Mouse (Mus musculus) R1 (cell line): Measurements from ENCODE around the gene Atad3a.

Experiments
- DNase-seq: peaks from one replicate; pipeline ENCODE4 v3.0.0-alpha.2; 2018; ENCODE audit warnings: low read depth, low spot score

The Atad3a gene

GRCm38 (mm10) chr4:155739152-155739551 is 21.7 kb downstream of the Atad3a start:
- DNase-seq = no peak

GRCm38 (mm10) chr4:155738262-155738661 is 22.6 kb downstream of the Atad3a start:
- DNase-seq = no peak

- no peak for DNase-seq
Observed at GRCm38 (mm10) chr4:155736421-155736820, 24.5 kb downstream of the Atad3a start.

- DNase-seq = peak; percentile 70
Observed at GRCm38 (mm10) chr4:155735788-155736187, 25.1 kb downstream of the Atad3a start.

GRCm38 (mm10) chr4:155734951-155735702 is 25.8 kb downstream of the Atad3a start:
- DNase-seq = no peak

GRCm38 (mm10) chr4:155734350-155734941 is 26.4 kb downstream of the Atad3a start, which contains the start of gene Tmem240:
Gene Tmem240, plus strand, starts transcription at chr4:155734800.
- peak; percentile 95 for DNase-seq

- DNase-seq = no peak
Observed at GRCm38 (mm10) chr4:155733267-155733666, 27.6 kb downstream of the Atad3a start.

- DNase-seq = no peak
Observed at GRCm38 (mm10) chr4:155727993-155728392, 32.9 kb downstream of the Atad3a start.

GRCm38 (mm10) chr4:155721668-155722083 is 39.2 kb downstream of the Atad3a start:
- DNase-seq = peak; percentile 63

GRCm38 (mm10) chr4:155710521-155711252 is 50.2 kb downstream of the Atad3a start:
- peak; percentile 36 for DNase-seq

- DNase-seq = no peak
Observed at GRCm38 (mm10) chr4:155708988-155709387, 51.9 kb downstream of the Atad3a start.

GRCm38 (mm10) chr4:155708582-155708981 is 52.3 kb downstream of the Atad3a start:
- DNase-seq = no peak

GRCm38 (mm10) chr4:155705592-155705929 is 55.3 kb downstream of the Atad3a start:
- DNase-seq = peak; percentile 65

GRCm38 (mm10) chr4:155704721-155705591 is 55.9 kb downstream of the Atad3a start, which contains the start of gene Ssu72:
Gene Ssu72, plus strand, starts transcription at chr4:155704800.
- peak; percentile 97 for DNase-seq

GRCm38 (mm10) chr4:155703425-155703929 is 57.4 kb downstream of the Atad3a start:
- no peak for DNase-seq

- DNase-seq = peak; percentile 57
Observed at GRCm38 (mm10) chr4:155700425-155700824, 60.5 kb downstream of the Atad3a start.

- DNase-seq = peak; percentile 88
Observed at GRCm38 (mm10) chr4:155696261-155697255, 64.3 kb downstream of the Atad3a start.

GRCm38 (mm10) chr4:155695531-155696062 is 65.3 kb downstream of the Atad3a start:
- no peak for DNase-seq
